Mouse (Mus musculus) liver, embryonic 12.5 days (tissue): Measurements from ENCODE around the gene Tec. TPM values are rescaled to one million over a fixed set of nuclear protein-coding genes. Genes with fewer than 3 reads are reported as not detected.
"Not testable (repeated sequence)": the region's sequence is repeated elsewhere in the genome, so short reads cannot be mapped to it uniquely, and the experiment has no call there.

Experiments
- ATAC-seq: fragments of 200-750 bp; cut with Nextera tagmentation; 2 replicates; pipeline ENCODE4 v1.8.0; 2017; ENCODE audit warnings: moderate number of reproducible peaks, mild to moderate bottlenecking, moderate library complexity
- H3K27ac ChIP-seq: fragments of 300-500 bp; sonication (generic); 2 replicates; pipeline ENCODE4 v1.5.1; 2016; ENCODE audit warnings: mild to moderate bottlenecking
- H3K27me3 ChIP-seq: fragments of 300-500 bp; sonication (generic); replicated peaks from 2 replicates; pipeline ENCODE4 v1.6.1; 2016; ENCODE audit warnings: mild to moderate bottlenecking, moderate library complexity
- H3K36me3 ChIP-seq: fragments of 300-500 bp; sonication (generic); 2 replicates; pipeline ENCODE4 v1.6.1; 2016; ENCODE audit warnings: mild to moderate bottlenecking, moderate library complexity
- H3K4me1 ChIP-seq: fragments of 300-500 bp; sonication (generic); 2 replicates; pipeline ENCODE4 v1.6.1; 2016
- H3K4me2 ChIP-seq: fragments of 300-500 bp; sonication (generic); 2 replicates; pipeline ENCODE4 v1.6.1; 2016; ENCODE audit warnings: mild to moderate bottlenecking, moderate library complexity
- H3K4me3 ChIP-seq: fragments of 300-500 bp; sonication (generic); 2 replicates; pipeline ENCODE4 v1.5.1; 2016; ENCODE audit warnings: mild to moderate bottlenecking, moderate library complexity
- H3K9ac ChIP-seq: fragments of 300-500 bp; sonication (generic); 2 replicates; pipeline ENCODE4 v1.6.1; 2016; ENCODE audit warnings: mild to moderate bottlenecking, moderate library complexity
- H3K9me3 ChIP-seq: fragments of 300-500 bp; sonication (generic); replicated peaks from 2 replicates; pipeline ENCODE4 v1.6.1; 2016; ENCODE audit warnings: mild to moderate bottlenecking, moderate library complexity
- WGBS: fragments of 180-500 bp; shearing (Covaris S2); methylation state at CpG from one replicate; pipeline ENCODE4 v1.1.7; 2016; ENCODE audit not compliant: insufficient replicate concordance; 5-methylcytosine and 5-hydroxymethylcytosine counted together
- polyA plus RNA-seq: library from polyadenylated mRNA; unstranded; fragments of >200 nt; fragmentation: Nextera tagmentation; extraction: Ambion mirVana; gene quantifications from 2 replicates; pipeline ENCODE4 v1.2.1, GENCODE M21; 2016

Gene Tec
- polyA plus RNA-seq, 1 experiment from 2014 or later, result 7.3 TPM

GRCm38 (mm10) chr5:72829506-72830067 is 38.7 kb downstream of the Tec start:
- H3K27ac ChIP-seq, result no peak overlapping the region

GRCm38 (mm10) chr5:72828401-72828800 is 39.9 kb downstream of the Tec start:
- Histone ChIP-seq H3K9me3 (no peaks in the 10 kb centered on the region), H3K9ac (no peak overlapping the region), H3K4me1 (0 out of 2 replicates have a peak, but pooled peaks cover 6% of the 10 kb centered on the region), H3K4me2 (no peak overlapping the region), H3K27ac (no peak overlapping the region), H3K4me3 (no peak overlapping the region), H3K36me3 (no peaks in the 10 kb centered on the region), H3K27me3 (no peaks in the 10 kb centered on the region)
- 38% methylated on average over 1 of the region's 1 CpGs for WGBS
- no peak for ATAC-seq

More at GRCm38 (mm10) chr5:72829506-72830067, 38.7 kb downstream of the Tec start:
- H3K36me3 ChIP-seq, result no peaks in the 10 kb centered on the region
- H3K27me3 ChIP-seq, result no peaks in the 10 kb centered on the region
- peak; percentile 24; the same call in 1 of the 2 replicates for ATAC-seq
- 0 out of 2 replicates have a peak, but pooled peaks cover 6% of the 10 kb centered on the region for H3K4me1 ChIP-seq
- H3K4me3 ChIP-seq, result no peak overlapping the region
- H3K4me2 ChIP-seq, result no peak overlapping the region
- no peaks in the 10 kb centered on the region for H3K9me3 ChIP-seq
- H3K9ac ChIP-seq, result no peak overlapping the region
- WGBS, result 69% methylated on average over 7 of the region's 7 CpGs

- Histone ChIP-seq H3K36me3 (no peaks in the 10 kb centered on the region), H3K27ac (no peak overlapping the region), H3K9me3 (no peaks in the 10 kb centered on the region), H3K4me1 (no peaks in the 10 kb centered on the region), H3K9ac (no peak overlapping the region), H3K4me2 (no peak overlapping the region), H3K27me3 (no peaks in the 10 kb centered on the region), H3K4me3 (no peak overlapping the region)
- 64% methylated on average over 5 of the region's 5 CpGs for WGBS
- no peak for ATAC-seq
Measured at GRCm38 (mm10) chr5:72827435-72827834, 40.8 kb downstream of the Tec start.

- Histone ChIP-seq H3K27me3 (no peaks in the 10 kb centered on the region), H3K4me1 (no peaks in the 10 kb centered on the region), H3K4me3 (no peak overlapping the region), H3K4me2 (no peak overlapping the region), H3K9ac (no peak overlapping the region), H3K9me3 (no peaks in the 10 kb centered on the region), H3K36me3 (no peaks in the 10 kb centered on the region), H3K27ac (no peak overlapping the region)
- no peak for ATAC-seq
- 70% methylated on average over 3 of the region's 3 CpGs for WGBS
Measured at GRCm38 (mm10) chr5:72826445-72826844, 41.8 kb downstream of the Tec start.

GRCm38 (mm10) chr5:72820651-72821050 is 47.6 kb downstream of the Tec start:
- H3K27me3 ChIP-seq, result no peaks in the 10 kb centered on the region
- WGBS, result 19% methylated on average over 3 of the region's 3 CpGs
- no peaks in the 10 kb centered on the region for H3K36me3 ChIP-seq
- no peaks in the 10 kb centered on the region for H3K9me3 ChIP-seq
- H3K27ac ChIP-seq, result no peak overlapping the region
- H3K4me1 ChIP-seq, result peaks cover 33% of the 10 kb centered on the region
- H3K9ac ChIP-seq, result no peak overlapping the region
- no peak for ATAC-seq
- no peak overlapping the region for H3K4me3 ChIP-seq
- H3K4me2 ChIP-seq, result no peak overlapping the region

GRCm38 (mm10) chr5:72820036-72820640 is 48.1 kb downstream of the Tec start:
- WGBS, result 57% methylated on average over 8 of the region's 8 CpGs

GRCm38 (mm10) chr5:72818513-72819180 is 49.6 kb downstream of the Tec start:
- Histone ChIP-seq H3K4me1 (peaks cover 33% of the 10 kb centered on the region), H3K9me3 (no peaks in the 10 kb centered on the region), H3K4me2 (no peak overlapping the region), H3K27me3 (no peaks in the 10 kb centered on the region), H3K9ac (no peak overlapping the region), H3K36me3 (no peaks in the 10 kb centered on the region), H3K27ac (no peak overlapping the region), H3K4me3 (no peak overlapping the region)
- no peak for ATAC-seq
- WGBS, result 35% methylated on average over 5 of the region's 5 CpGs

More at GRCm38 (mm10) chr5:72820036-72820640, 48.1 kb downstream of the Tec start:
- H3K9ac ChIP-seq, result no peak overlapping the region
- H3K4me1 ChIP-seq, result peaks cover 33% of the 10 kb centered on the region
- H3K9me3 ChIP-seq, result no peaks in the 10 kb centered on the region
- H3K4me3 ChIP-seq, result no peak overlapping the region
- no peaks in the 10 kb centered on the region for H3K36me3 ChIP-seq
- no peak overlapping the region for H3K4me2 ChIP-seq
- H3K27me3 ChIP-seq, result no peaks in the 10 kb centered on the region
- H3K27ac ChIP-seq, result no peak overlapping the region
- no peak for ATAC-seq

GRCm38 (mm10) chr5:72817523-72818091 is 50.7 kb downstream of the Tec start:
- WGBS, result 10% methylated on average over 10 of the region's 10 CpGs
- Histone ChIP-seq H3K27ac (no peak overlapping the region), H3K4me1 (peaks cover 33% of the 10 kb centered on the region), H3K27me3 (no peaks in the 10 kb centered on the region), H3K9me3 (no peaks in the 10 kb centered on the region), H3K9ac (no peak overlapping the region), H3K4me2 (peak overlapping the region; percentile 38), H3K4me3 (no peak overlapping the region), H3K36me3 (no peaks in the 10 kb centered on the region)
- 0 out of 2 replicates have a peak, but pooled peaks have one; percentile 44 for ATAC-seq

- not testable (repeated sequence) for H3K27me3 ChIP-seq, H3K4me3 ChIP-seq, H3K9me3 ChIP-seq, H3K4me2 ChIP-seq, H3K27ac ChIP-seq, H3K9ac ChIP-seq, ATAC-seq, H3K36me3 ChIP-seq
- 82% methylated on average over 7 of the region's 7 CpGs for WGBS
- H3K4me1 ChIP-seq, result peaks cover 33% of the 10 kb centered on the region
Measured at GRCm38 (mm10) chr5:72816960-72817359, 51.3 kb downstream of the Tec start.

- no peak for ATAC-seq
- WGBS, result 41% methylated on average over 2 of the region's 2 CpGs
- peaks cover 33% of the 10 kb centered on the region for H3K4me1 ChIP-seq
- no peak overlapping the region for H3K27ac ChIP-seq
- no peaks in the 10 kb centered on the region for H3K36me3 ChIP-seq
- H3K27me3 ChIP-seq, result no peaks in the 10 kb centered on the region
- H3K4me3 ChIP-seq, result no peak overlapping the region
- H3K9me3 ChIP-seq, result no peaks in the 10 kb centered on the region
- no peak overlapping the region for H3K9ac ChIP-seq
- H3K4me2 ChIP-seq, result no peak overlapping the region
Measured at GRCm38 (mm10) chr5:72816491-72816890, 51.8 kb downstream of the Tec start.

GRCm38 (mm10) chr5:72816046-72816445 is 52.2 kb downstream of the Tec start:
- H3K4me3 ChIP-seq, result no peak overlapping the region
- no peak overlapping the region for H3K27ac ChIP-seq
- H3K9me3 ChIP-seq, result no peaks in the 10 kb centered on the region
- H3K9ac ChIP-seq, result no peak overlapping the region
- ATAC-seq, result no peak
- no peak overlapping the region for H3K4me2 ChIP-seq
- peaks cover 30% of the 10 kb centered on the region for H3K4me1 ChIP-seq
- no peaks in the 10 kb centered on the region for H3K36me3 ChIP-seq
- H3K27me3 ChIP-seq, result no peaks in the 10 kb centered on the region
- WGBS, result 64% methylated on average over 1 of the region's 1 CpGs

- H3K4me3 ChIP-seq, result no peak overlapping the region
- 70% methylated on average over 6 of the region's 6 CpGs for WGBS
- peaks cover 23% of the 10 kb centered on the region for H3K4me1 ChIP-seq
- no peak overlapping the region for H3K27ac ChIP-seq
- no peaks in the 10 kb centered on the region for H3K36me3 ChIP-seq
- no peak for ATAC-seq
- H3K4me2 ChIP-seq, result no peak overlapping the region
- no peaks in the 10 kb centered on the region for H3K27me3 ChIP-seq
- H3K9ac ChIP-seq, result no peak overlapping the region
- no peaks in the 10 kb centered on the region for H3K9me3 ChIP-seq
Measured at GRCm38 (mm10) chr5:72815361-72815760, 52.9 kb downstream of the Tec start.
